Mouse (Mus musculus) liver, embryonic 14.5 days (tissue): ENCODE results near the gene Iqschfp. TPM values are rescaled to one million over a fixed set of nuclear protein-coding genes. Genes with fewer than 3 reads are reported as not detected.

Experiments
- ATAC-seq: fragments of 200-750 bp; cut with Nextera tagmentation; 2 replicates; pipeline ENCODE4 v1.8.0; 2017; ENCODE audit warnings: moderate number of reproducible peaks, mild to moderate bottlenecking, moderate library complexity; ENCODE audit not compliant: insufficient read depth
- DNase-seq, 3 experiments: peaks; one replicate each; pipeline ENCODE4 v3.0.0-alpha.2; 2012 to 2013; ENCODE audit warnings: low read depth in 3 of 3, low spot score in 3 of 3
- H3K27ac ChIP-seq: fragments of 300-500 bp; sonication (generic); 2 replicates; pipeline ENCODE4 v1.5.1; 2014; ENCODE audit warnings: moderate library complexity, mild to moderate bottlenecking, control low read depth, inconsistent platforms
- H3K27me3 ChIP-seq: fragments of 300-500 bp; sonication (generic); 2 replicates; pipeline ENCODE4 v1.6.1; 2014; ENCODE audit warnings: mild to moderate bottlenecking, low read length, moderate library complexity; ENCODE audit not compliant: control insufficient read depth, insufficient read depth
- H3K36me3 ChIP-seq: fragments of 300-500 bp; sonication (generic); replicated peaks from 2 replicates; pipeline ENCODE4 v1.6.1; 2014; ENCODE audit warnings: low read depth; ENCODE audit not compliant: control insufficient read depth, insufficient read depth
- H3K4me1 ChIP-seq, 2 experiments: fragments of 200-500 bp in 1 of 2; fragments of 300-500 bp in 1 of 2; sonication (generic) in 1 of 2; replicated peaks; 2 replicates each; pipeline ENCODE4 v1.6.1; 2012 to 2014; ENCODE audit warnings: antibody characterized with exemption in 1 of 2, inconsistent platforms in 1 of 2, low read length in 1 of 2; ENCODE audit not compliant: control insufficient read depth in 2 of 2, insufficient read depth in 2 of 2
- H3K4me2 ChIP-seq: fragments of 300-500 bp; sonication (generic); 2 replicates; pipeline ENCODE4 v1.6.1; 2014; ENCODE audit warnings: low read depth, mild to moderate bottlenecking, control low read depth, moderate library complexity
- H3K4me3 ChIP-seq, 2 experiments: fragments of 200-500 bp in 1 of 2; fragments of 300-500 bp in 1 of 2; sonication (generic) in 1 of 2; 2 replicates each; pipeline ENCODE4 v1.5.1; 2012 to 2014; ENCODE audit warnings: low read depth in 2 of 2, low read length in 2 of 2, mild to moderate bottlenecking in 2 of 2, control low read depth in 1 of 2, inconsistent platforms in 1 of 2, moderate library complexity in 1 of 2; ENCODE audit not compliant: insufficient read depth in 1 of 2
- H3K9ac ChIP-seq: fragments of 300-500 bp; sonication (generic); replicated peaks from 2 replicates; pipeline ENCODE4 v1.6.1; 2014; ENCODE audit warnings: mild to moderate bottlenecking, control low read depth, moderate library complexity
- H3K9me3 ChIP-seq: fragments of 300-500 bp; sonication (generic); 2 replicates; pipeline ENCODE4 v1.6.1; 2016; ENCODE audit warnings: low read length, mixed read lengths; ENCODE audit not compliant: control insufficient read depth
- CTCF ChIP-seq: IDR thresholded peaks from 2 replicates; pipeline ENCODE4 v1.5.1; 2016; ENCODE audit warnings: antibody characterized with exemption, low read depth, control low read depth
- EP300 ChIP-seq: IDR thresholded peaks from 2 replicates; pipeline ENCODE4 v1.6.1; 2016; ENCODE audit warnings: antibody characterized with exemption, low read depth
- WGBS: fragments of 180-500 bp; shearing (Covaris S2); extraction: QIAGEN DNeasy Blood & Tissue Kit; methylation state at CpG from one replicate; pipeline ENCODE4 v1.1.7; 2014; ENCODE audit not compliant: insufficient replicate concordance; 5-methylcytosine and 5-hydroxymethylcytosine counted together
- polyA plus RNA-seq, 2 experiments: library from polyadenylated mRNA; depleted of rRNA in 1 of 2; stranded (reverse) in 1 of 2; unstranded in 1 of 2; fragments of >200 nt; fragmentation: Nextera tagmentation in 1 of 2; extraction: Ambion mirVana in 1 of 2; gene quantifications; 2 replicates each; pipeline versions ENCODE4 v1.2.1 to v1.2.3; 2012 to 2014

Iqschfp gene
- polyA plus RNA-seq, 2 experiments = not detected

DNA sequence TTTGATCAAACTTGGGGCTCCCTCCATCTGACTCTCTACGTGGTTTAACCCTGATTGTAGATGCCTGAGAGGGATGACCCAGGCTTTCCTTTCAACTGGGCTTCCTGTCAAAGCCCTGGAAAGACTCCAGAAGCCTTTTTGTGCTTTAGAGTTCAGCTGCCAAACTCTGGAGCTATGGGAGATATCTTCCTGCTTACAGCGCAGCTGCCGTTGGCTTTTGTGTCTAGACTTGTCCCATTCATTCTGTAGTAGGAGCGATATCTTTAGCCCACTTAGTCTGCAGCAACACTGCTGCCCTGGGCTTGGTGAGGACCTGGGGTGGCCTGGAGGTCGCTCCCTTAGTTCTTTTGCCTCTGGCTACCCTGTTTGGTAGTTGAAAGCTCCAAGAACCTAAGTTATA is 229.3 kb downstream of the Iqschfp start:
- no peak overlapping the region for H3K27ac ChIP-seq
- no peaks in the 10 kb centered on the region for H3K36me3 ChIP-seq
- no peak for ATAC-seq
- H3K27me3 ChIP-seq = no peaks in the 10 kb centered on the region
- DNase-seq = no peak
- no peaks in the 10 kb centered on the region for H3K9me3 ChIP-seq
- no peak overlapping the region for H3K4me3 ChIP-seq
- WGBS = 47% methylated on average over 5 of the region's 5 CpGs
- H3K4me2 ChIP-seq = no peak overlapping the region
- no peak overlapping the region for H3K9ac ChIP-seq
- TF ChIP-seq CTCF (no peak), EP300 (no peak)
- H3K4me1 ChIP-seq = no peaks in the 10 kb centered on the region

DNA sequence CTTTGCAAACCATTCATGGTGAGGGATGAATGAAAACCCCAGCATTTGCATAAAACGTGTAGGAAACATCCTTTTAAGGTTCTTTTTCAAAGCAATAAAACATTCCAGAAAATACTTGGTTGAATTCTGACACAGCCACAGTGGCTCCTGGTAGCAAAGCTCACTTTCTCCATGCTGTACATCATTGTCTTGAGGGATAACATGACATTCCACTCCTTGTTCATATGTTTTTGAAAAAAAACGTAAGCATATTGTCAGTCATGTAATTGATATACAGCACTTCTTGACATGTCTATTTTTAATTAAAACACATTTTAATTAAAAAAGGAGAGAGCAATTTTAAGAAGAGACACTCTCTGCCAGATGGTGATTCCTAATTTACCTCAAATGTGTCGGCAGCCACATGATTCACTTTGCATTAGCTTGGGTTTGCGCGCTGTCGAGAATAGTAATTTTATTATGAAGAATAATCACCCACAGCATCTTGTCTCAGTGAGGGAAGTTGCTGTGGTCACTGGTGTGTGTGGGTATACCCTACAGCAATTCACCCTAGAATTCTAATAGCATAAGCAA is 234.3 kb downstream of the Iqschfp start:
- WGBS = 60% methylated on average over 6 of the region's 6 CpGs

DNA sequence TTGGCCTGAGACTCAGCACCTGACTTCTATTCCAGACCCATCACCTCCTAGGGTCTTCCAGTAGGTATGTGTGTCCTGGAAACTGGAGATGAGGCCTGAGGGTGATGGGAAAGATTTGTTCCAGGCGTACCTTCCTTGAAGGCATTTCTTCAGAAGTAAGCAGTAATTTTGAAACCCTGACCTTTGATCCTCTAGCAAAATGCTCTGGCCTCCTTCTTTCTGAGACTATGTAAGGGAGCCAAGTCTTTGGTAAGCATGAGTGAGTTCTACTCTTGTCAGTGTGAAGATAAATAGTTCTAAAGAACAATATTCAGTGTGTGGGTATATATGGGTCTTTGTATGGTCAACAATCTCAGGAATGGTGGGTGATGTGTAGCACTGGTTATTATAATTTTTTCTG is 238.4 kb downstream of the Iqschfp start:
- 68% methylated on average over 1 of the region's 1 CpGs for WGBS
- Histone ChIP-seq H3K4me1 (no peaks in the 10 kb centered on the region), H3K9me3 (no peaks in the 10 kb centered on the region), H3K36me3 (no peaks in the 10 kb centered on the region), H3K4me2 (no peak overlapping the region), H3K4me3 (no peak overlapping the region), H3K27me3 (no peaks in the 10 kb centered on the region), H3K27ac (no peak overlapping the region), H3K9ac (no peak overlapping the region)
- ATAC-seq (no peak), DNase-seq (no peak)
- no peak for TF ChIP-seq CTCF
- TF ChIP-seq EP300 = no peak

More for the DNA sequence above, 234.3 kb downstream of the Iqschfp start:
- H3K27ac ChIP-seq = no peak overlapping the region
- H3K9me3 ChIP-seq = no peaks in the 10 kb centered on the region
- DNase-seq = no peak
- ATAC-seq = no peak
- no peak overlapping the region for H3K4me3 ChIP-seq
- no peaks in the 10 kb centered on the region for H3K4me1 ChIP-seq
- H3K4me2 ChIP-seq = no peak overlapping the region
- no peaks in the 10 kb centered on the region for H3K36me3 ChIP-seq
- no peak overlapping the region for H3K9ac ChIP-seq
- no peak for TF ChIP-seq CTCF
- TF ChIP-seq EP300 = no peak
- H3K27me3 ChIP-seq = no peaks in the 10 kb centered on the region

DNA sequence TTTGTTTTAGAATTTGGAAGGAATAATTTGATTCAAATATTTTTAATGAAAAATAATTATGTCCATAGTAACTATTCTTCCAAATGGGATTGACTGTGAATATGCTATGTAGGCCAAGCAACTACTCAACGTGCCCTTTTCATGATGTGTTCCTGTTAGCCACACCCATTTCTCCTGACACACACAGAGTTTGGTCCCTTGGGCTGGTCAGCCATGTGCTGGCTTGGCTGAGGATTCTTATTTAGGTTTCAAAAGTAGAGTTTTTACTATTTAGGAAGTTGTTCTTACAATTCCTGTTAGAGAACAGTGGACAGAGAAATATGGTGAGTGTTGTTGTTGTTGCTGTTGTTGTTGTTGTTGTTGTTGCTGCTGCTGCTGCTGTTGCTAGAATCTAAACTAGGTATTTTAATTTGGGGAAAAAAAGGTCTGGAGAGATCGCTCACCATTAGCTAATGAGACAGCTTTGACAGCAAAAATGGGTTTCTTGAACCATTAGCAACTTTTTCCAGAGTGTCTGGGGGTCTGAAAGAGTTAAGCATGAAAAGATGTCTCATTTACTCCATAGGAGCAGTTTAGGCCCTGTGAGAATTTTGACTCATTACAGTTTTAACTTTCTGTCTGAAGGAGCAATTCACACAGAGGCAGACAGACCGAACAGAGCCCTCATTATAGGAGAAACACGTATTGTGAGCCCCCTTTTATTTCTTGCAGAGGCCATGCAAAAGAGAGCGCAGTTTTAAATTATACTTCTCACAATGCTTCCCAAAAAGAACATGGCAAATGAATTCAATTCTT is 247.0 kb downstream of the Iqschfp start:
- no peak overlapping the region for H3K9ac ChIP-seq
- TF ChIP-seq CTCF (no peak), EP300 (no peak)
- no peak overlapping the region for H3K27ac ChIP-seq
- H3K9me3 ChIP-seq = no peaks in the 10 kb centered on the region
- no peaks in the 10 kb centered on the region for H3K27me3 ChIP-seq
- no peaks in the 10 kb centered on the region for H3K36me3 ChIP-seq
- 62% methylated on average over 5 of the region's 5 CpGs for WGBS
- DNase-seq (no peak), ATAC-seq (no peak)
- no peaks in the 10 kb centered on the region for H3K4me1 ChIP-seq
- no peak overlapping the region for H3K4me3 ChIP-seq
- H3K4me2 ChIP-seq = no peak overlapping the region

GRCm38 (mm10) chr3:68150688-68151087 is 258.7 kb downstream of the Iqschfp start:
- no peaks in the 10 kb centered on the region for H3K9me3 ChIP-seq
- no peak overlapping the region for H3K4me2 ChIP-seq
- no peaks in the 10 kb centered on the region for H3K27me3 ChIP-seq
- no peak for TF ChIP-seq CTCF
- no peak for TF ChIP-seq EP300
- 69% methylated on average over 8 of the region's 8 CpGs for WGBS
- H3K4me3 ChIP-seq = no peak overlapping the region
- no peak overlapping the region for H3K9ac ChIP-seq
- ATAC-seq (no peak), DNase-seq (no peak)
- no peak overlapping the region for H3K27ac ChIP-seq
- H3K36me3 ChIP-seq = no peaks in the 10 kb centered on the region
- no peaks in the 10 kb centered on the region for H3K4me1 ChIP-seq
